Mouse (Mus musculus) stomach, embryonic 16.5 days (tissue): Measurements from ENCODE around the gene Oas1c. TPM values are rescaled to one million over a fixed set of nuclear protein-coding genes. Genes with fewer than 3 reads are reported as not detected.
A peak's percentile ranks its signal among the peaks of the same experiment; 100 is the strongest.
"Not testable (repeated sequence)": the region's sequence is repeated elsewhere in the genome, so short reads cannot be mapped to it uniquely, and the experiment has no call there.

Experiments used
- ATAC-seq: fragments of 200-750 bp; cut with Nextera tagmentation; 2 replicates; pipeline ENCODE4 v1.8.0; 2017; ENCODE audit warnings: moderate number of reproducible peaks, moderate TSS enrichment; ENCODE audit not compliant: insufficient read depth, low FRiP score
- H3K27ac ChIP-seq: fragments of 300-500 bp; sonication (generic); 2 replicates; pipeline ENCODE4 v1.5.1; 2014; ENCODE audit warnings: low read length
- H3K27me3 ChIP-seq: fragments of 300-500 bp; sonication (generic); 2 replicates; pipeline ENCODE4 v1.6.1; 2014; ENCODE audit warnings: low read length, control low read depth, mixed read lengths; ENCODE audit not compliant: control insufficient read depth, insufficient read depth
- H3K36me3 ChIP-seq: fragments of 300-500 bp; sonication (generic); 2 replicates; pipeline ENCODE4 v1.6.1; 2014; ENCODE audit warnings: low read length; ENCODE audit not compliant: control insufficient read depth, insufficient read depth
- H3K4me1 ChIP-seq: fragments of 300-500 bp; sonication (generic); 2 replicates; pipeline ENCODE4 v1.6.1; 2014; ENCODE audit warnings: low read length, control low read depth, mixed read lengths; ENCODE audit not compliant: control insufficient read depth, insufficient read depth
- H3K4me2 ChIP-seq: fragments of 300-500 bp; sonication (generic); 2 replicates; pipeline ENCODE4 v1.6.1; 2014; ENCODE audit warnings: low read depth, low read length, mixed read lengths
- H3K4me3 ChIP-seq: fragments of 300-500 bp; sonication (generic); replicated peaks from 2 replicates; pipeline ENCODE4 v1.5.1; 2014; ENCODE audit warnings: mild to moderate bottlenecking, low read length
- H3K9ac ChIP-seq: fragments of 300-500 bp; sonication (generic); 2 replicates; pipeline ENCODE4 v1.6.1; 2014; ENCODE audit warnings: low read length
- H3K9me3 ChIP-seq: fragments of 300-500 bp; sonication (generic); replicated peaks from 2 replicates; pipeline ENCODE4 v1.6.1; 2016; ENCODE audit warnings: low read length, control low read depth; ENCODE audit not compliant: control insufficient read depth
- WGBS: fragments of 180-500 bp; shearing (Covaris S2); extraction: QIAGEN DNeasy Blood & Tissue Kit; methylation state at CpG from one replicate; pipeline ENCODE4 v1.1.7; 2014; 5-methylcytosine and 5-hydroxymethylcytosine counted together
- polyA plus RNA-seq: library from polyadenylated mRNA; unstranded; fragments of >200 nt; fragmentation: Nextera tagmentation; extraction: Ambion mirVana; gene quantifications from 2 replicates; pipeline ENCODE4 v1.2.1, GENCODE M21; 2015

Oas1c gene
- polyA plus RNA-seq, 1 experiment from 2014 or later = 0.65 TPM

DNA sequence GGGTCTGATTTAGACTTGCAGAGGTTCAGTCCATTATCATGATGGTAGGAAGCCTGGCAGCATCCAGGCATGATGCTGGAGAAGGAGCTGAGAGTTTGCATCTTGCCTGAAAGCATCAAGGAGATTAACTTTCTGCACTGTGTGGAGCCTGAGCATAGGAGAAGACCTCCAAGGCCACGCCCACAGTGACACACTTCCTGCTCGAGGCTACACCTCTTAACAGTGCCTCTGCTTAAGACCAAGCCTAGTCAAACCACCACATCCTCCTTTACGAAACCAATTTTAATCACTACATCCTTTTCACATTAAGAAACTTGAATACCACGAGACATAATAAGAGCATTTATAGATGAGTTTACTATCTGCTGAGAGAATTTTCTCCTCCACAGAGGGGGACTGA lies 18.7 kb upstream of the Oas1c start:
- 79% methylated on average over 4 of the region's 4 CpGs for WGBS
- Histone ChIP-seq H3K27me3 (no peaks in the 10 kb centered on the region), H3K36me3 (no peaks in the 10 kb centered on the region)

GRCm38 (mm10) chr5:120818999-120819398 lies 6.7 kb upstream of the Oas1c start:
- Histone ChIP-seq H3K9ac (no peak overlapping the region), H3K4me3 (no peak overlapping the region), H3K9me3 (peaks cover 7% of the 10 kb centered on the region; the same call in 1 of the 2 replicates), H3K36me3 (no peaks in the 10 kb centered on the region), H3K4me1 (no peaks in the 10 kb centered on the region), H3K4me2 (no peak overlapping the region), H3K27me3 (no peaks in the 10 kb centered on the region), H3K27ac (no peak overlapping the region)
- ATAC-seq = no peak

More for the DNA sequence above, 18.7 kb upstream of the Oas1c start:
- H3K4me1 ChIP-seq = no peaks in the 10 kb centered on the region
- no peak for ATAC-seq
- H3K4me3 ChIP-seq = no peak overlapping the region
- H3K27ac ChIP-seq = no peak overlapping the region
- H3K9me3 ChIP-seq = no peaks in the 10 kb centered on the region
- no peak overlapping the region for H3K9ac ChIP-seq
- H3K4me2 ChIP-seq = no peak overlapping the region

DNA sequence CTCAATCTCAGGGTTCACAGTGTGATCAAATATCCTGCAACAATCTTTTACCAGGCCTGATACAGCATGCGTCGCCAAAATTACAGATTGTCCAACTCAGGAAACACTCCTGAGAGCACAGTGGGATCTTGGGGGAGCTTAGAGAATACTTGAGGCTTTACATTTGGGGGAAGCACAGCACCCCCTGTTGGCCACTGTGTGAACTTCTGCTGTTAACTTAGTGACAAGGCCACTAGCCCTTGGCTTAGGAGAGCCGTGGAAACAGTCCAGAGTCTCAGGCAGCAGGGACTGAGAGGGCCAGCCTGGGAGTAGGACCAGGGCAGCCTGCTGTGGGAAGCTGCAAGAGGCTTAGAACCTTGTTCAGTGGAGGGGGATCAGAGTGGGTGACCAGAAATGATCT lies 3.6 kb upstream of the Oas1c start:
- Histone ChIP-seq H3K27me3 (no peaks in the 10 kb centered on the region), H3K9me3 (peaks cover 7% of the 10 kb centered on the region; the same call in 1 of the 2 replicates), H3K4me3 (no peak overlapping the region), H3K4me2 (no peak overlapping the region), H3K9ac (no peak overlapping the region), H3K4me1 (0 out of 2 replicates have a peak, but pooled peaks cover 6% of the 10 kb centered on the region), H3K36me3 (no peaks in the 10 kb centered on the region), H3K27ac (no peak overlapping the region)
- ATAC-seq = no peak
- 56% methylated on average over 3 of the region's 3 CpGs for WGBS

DNA sequence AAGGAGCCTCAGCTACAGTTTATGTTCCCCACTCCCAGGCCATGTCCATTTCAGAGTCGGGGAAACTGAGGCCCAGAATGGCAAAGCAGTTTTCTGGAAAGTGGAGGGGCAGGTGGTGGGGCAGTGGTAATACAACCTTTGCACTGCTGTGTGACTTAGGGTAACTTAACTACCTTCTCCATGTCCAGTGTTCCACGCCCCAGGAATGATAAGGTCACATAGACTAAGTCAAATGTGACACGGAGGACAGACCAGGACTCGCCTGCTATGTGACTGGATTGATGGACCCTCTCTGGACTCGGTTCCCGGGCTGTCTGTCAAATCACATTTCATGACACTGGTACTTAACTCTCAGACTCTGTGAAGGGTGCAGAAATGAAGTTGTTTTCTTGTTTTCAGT lies 709 bp upstream of the Oas1c start:
- ATAC-seq = no peak
- Histone ChIP-seq H3K9ac (peak overlapping the region; percentile 67), H3K4me2 (peak overlapping the region; percentile 69), H3K27me3 (no peaks in the 10 kb centered on the region), H3K4me1 (0 out of 2 replicates have a peak, but pooled peaks cover 6% of the 10 kb centered on the region), H3K9me3 (no peaks in the 10 kb centered on the region), H3K27ac (no peak overlapping the region), H3K36me3 (no peaks in the 10 kb centered on the region), H3K4me3 (peak overlapping the region; percentile 53)
- 68% methylated on average over 6 of the region's 6 CpGs for WGBS

DNA sequence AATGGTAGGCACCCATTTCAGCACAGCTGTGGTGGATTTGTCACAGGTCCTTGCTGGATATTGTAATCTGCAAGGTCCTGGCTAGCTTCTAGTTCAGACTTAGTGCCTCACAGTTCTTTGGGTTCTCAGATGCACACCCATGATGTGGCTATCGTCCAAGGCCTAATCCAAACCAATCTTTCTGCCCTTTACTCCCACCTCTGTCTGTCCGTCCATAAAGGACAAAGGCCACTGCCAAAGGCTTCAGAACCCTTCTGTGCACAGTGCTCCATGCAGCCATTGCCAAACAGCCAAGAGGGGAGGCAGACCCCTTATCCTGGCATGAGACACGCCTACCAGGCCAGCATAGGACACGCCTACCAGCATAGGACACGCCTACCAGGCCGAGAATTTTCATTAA lies 3.1 kb downstream of the Oas1c start:
- Histone ChIP-seq H3K4me3 (no peak overlapping the region), H3K36me3 (no peaks in the 10 kb centered on the region), H3K9me3 (no peaks in the 10 kb centered on the region; the same call in 1 of the 2 replicates), H3K4me1 (0 out of 2 replicates have a peak, but pooled peaks cover 6% of the 10 kb centered on the region), H3K9ac (no peak overlapping the region), H3K27me3 (no peaks in the 10 kb centered on the region), H3K4me2 (no peak overlapping the region), H3K27ac (no peak overlapping the region)
- no peak for ATAC-seq
- WGBS = 36% methylated on average over 6 of the region's 6 CpGs

DNA sequence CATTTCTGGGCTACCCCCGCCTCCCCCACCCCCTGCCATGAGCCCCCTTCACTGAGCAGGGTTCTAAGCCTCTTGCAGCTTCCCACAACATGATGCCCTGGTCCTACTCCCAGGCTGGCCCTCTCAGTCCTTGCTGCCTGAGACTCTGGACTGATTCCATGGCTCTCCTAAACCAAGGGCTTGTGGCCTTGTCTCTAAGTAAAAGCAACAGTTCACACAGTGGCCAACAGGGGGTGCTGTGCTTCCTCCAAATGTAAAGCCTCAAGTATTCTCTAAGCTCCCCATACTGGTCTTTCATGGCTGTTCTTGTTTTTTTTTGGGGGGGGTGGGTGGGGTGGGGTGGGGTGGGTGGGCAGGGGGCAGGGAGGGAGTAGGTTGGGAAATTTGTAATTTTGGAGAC lies 5.9 kb downstream of the Oas1c start:
- H3K27me3 ChIP-seq = no peaks in the 10 kb centered on the region
- WGBS = 100% methylated on average over 1 of the region's 1 CpGs
- no peaks in the 10 kb centered on the region for H3K36me3 ChIP-seq
- H3K4me3 ChIP-seq = no peak overlapping the region
- no peaks in the 10 kb centered on the region for H3K4me1 ChIP-seq
- H3K9me3 ChIP-seq = no peaks in the 10 kb centered on the region; the same call in 1 of the 2 replicates
- ATAC-seq = no peak
- H3K27ac ChIP-seq = no peak overlapping the region
- H3K9ac ChIP-seq = no peak overlapping the region
- no peak overlapping the region for H3K4me2 ChIP-seq

DNA sequence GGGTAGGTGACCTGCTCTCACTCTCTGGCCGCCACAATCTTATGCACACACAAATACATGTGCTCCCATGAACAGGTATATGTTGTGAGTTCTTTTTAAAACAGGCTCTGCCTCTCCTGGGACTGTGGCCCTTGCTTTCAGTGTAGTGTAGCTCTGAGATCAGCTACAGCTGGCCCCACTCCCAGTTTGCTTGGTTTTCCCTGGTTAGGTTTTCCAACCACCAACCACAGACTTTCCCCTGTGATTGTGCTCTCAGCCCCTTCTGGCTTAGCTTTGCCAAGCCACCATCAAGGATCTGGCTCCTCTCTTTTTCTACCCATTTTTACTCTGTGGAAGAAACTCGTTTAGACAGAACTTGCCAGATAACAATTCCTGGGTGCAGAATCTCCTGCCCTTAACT lies 8.7 kb downstream of the Oas1c start:
- no peaks in the 10 kb centered on the region for H3K27me3 ChIP-seq
- WGBS = 53% methylated on average over 2 of the region's 2 CpGs

DNA sequence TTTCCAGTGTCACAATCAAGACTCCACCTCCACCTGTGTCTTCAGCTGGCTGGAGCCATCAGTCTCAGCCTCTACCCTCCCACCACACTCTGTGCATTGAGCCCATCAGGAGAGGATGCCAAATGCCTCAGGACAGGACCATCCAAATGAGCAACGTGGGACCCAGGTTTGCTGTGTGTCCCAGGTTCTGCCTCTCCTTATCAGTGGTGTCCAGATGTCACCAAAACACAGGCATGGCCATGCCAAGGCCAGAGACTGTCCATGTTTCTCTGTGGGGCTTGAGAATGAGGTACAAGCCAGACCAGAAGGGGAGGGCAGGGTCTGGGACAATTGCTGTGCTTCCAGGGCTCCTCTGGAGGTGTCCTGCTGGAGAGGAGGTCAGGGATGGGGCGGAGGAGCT lies 13.4 kb downstream of the Oas1c start:
- not testable (repeated sequence) for H3K36me3 ChIP-seq, H3K4me3 ChIP-seq, H3K9me3 ChIP-seq, ATAC-seq, H3K4me2 ChIP-seq, H3K27me3 ChIP-seq, H3K4me1 ChIP-seq, H3K9ac ChIP-seq, H3K27ac ChIP-seq
- WGBS = 55% methylated on average over 2 of the region's 2 CpGs

More for the DNA sequence above, 8.7 kb downstream of the Oas1c start:
- no peaks in the 10 kb centered on the region for H3K4me1 ChIP-seq
- H3K4me2 ChIP-seq = no peak overlapping the region
- no peaks in the 10 kb centered on the region; the same call in 1 of the 2 replicates for H3K9me3 ChIP-seq
- H3K27ac ChIP-seq = no peak overlapping the region
- ATAC-seq = no peak
- no peaks in the 10 kb centered on the region for H3K36me3 ChIP-seq
- no peak overlapping the region for H3K9ac ChIP-seq
- no peak overlapping the region for H3K4me3 ChIP-seq

DNA sequence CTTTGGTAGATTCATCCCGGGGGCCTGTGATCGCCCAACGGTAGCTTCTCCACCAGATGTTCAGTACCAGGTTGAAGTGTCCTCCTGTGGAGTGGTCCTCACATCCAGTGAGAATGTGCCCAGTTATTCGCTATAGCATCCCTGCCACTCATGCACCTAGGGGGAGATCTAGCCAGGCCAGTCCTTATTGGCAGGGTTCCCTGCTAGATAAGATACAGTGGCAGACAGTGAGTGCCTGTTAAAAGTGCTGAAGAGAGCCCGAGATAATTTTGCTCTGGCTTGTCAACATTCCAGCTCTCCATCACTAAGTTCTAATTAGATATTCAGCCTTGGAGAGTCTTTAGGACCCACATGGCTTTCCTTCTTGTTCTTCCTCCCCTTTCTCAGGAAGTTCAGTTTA lies 14.2 kb downstream of the Oas1c start:
- not testable (repeated sequence) for H3K9ac ChIP-seq, H3K36me3 ChIP-seq, H3K27ac ChIP-seq, H3K4me1 ChIP-seq, H3K27me3 ChIP-seq, H3K9me3 ChIP-seq, ATAC-seq, H3K4me2 ChIP-seq, H3K4me3 ChIP-seq
- WGBS = 72% methylated on average over 5 of the region's 5 CpGs
